Mouse (Mus musculus) lung, embryonic 14.5 days (tissue): ENCODE measurements around the gene Jag2. TPM values are rescaled to one million over a fixed set of nuclear protein-coding genes. Genes with fewer than 3 reads are reported as not detected.

ENCODE experiments used
- ATAC-seq: fragments of 200-750 bp; cut with Nextera tagmentation; 2 replicates; pipeline ENCODE4 v1.8.0; 2017; ENCODE audit warnings: mild to moderate bottlenecking, moderate TSS enrichment, moderate library complexity; ENCODE audit not compliant: insufficient read depth
- DNase-seq: peaks from one replicate; pipeline ENCODE4 v3.0.0-alpha.2; 2015
- H3K27ac ChIP-seq: fragments of 300-500 bp; sonication (generic); 2 replicates; pipeline ENCODE4 v1.5.1; 2014; ENCODE audit warnings: low read depth, mild to moderate bottlenecking, moderate library complexity
- H3K27me3 ChIP-seq: fragments of 300-500 bp; sonication (generic); 2 replicates; pipeline ENCODE4 v1.6.1; 2014; ENCODE audit warnings: low read length, control low read depth; ENCODE audit not compliant: insufficient read depth
- H3K36me3 ChIP-seq: fragments of 300-500 bp; sonication (generic); 2 replicates; pipeline ENCODE4 v1.6.1; 2014; ENCODE audit warnings: control low read depth; ENCODE audit not compliant: insufficient read depth
- H3K4me1 ChIP-seq: fragments of 300-500 bp; sonication (generic); 2 replicates; pipeline ENCODE4 v1.6.1; 2014; ENCODE audit warnings: antibody characterized with exemption, control low read depth; ENCODE audit not compliant: insufficient read depth
- H3K4me2 ChIP-seq: fragments of 300-500 bp; sonication (generic); 2 replicates; pipeline ENCODE4 v1.6.1; 2014; ENCODE audit warnings: mild to moderate bottlenecking
- H3K4me3 ChIP-seq: fragments of 300-500 bp; sonication (generic); 2 replicates; pipeline ENCODE4 v1.5.1; 2014; ENCODE audit warnings: low read depth, low read length
- H3K9ac ChIP-seq: fragments of 300-500 bp; sonication (generic); 2 replicates; pipeline ENCODE4 v1.6.1; 2014
- H3K9me3 ChIP-seq: fragments of 300-500 bp; sonication (generic); 2 replicates; pipeline ENCODE4 v1.6.1; 2016; ENCODE audit warnings: low read depth, low read length, control low read depth
- CTCF ChIP-seq: IDR thresholded peaks from 2 replicates; pipeline ENCODE4 v1.5.1; 2016; ENCODE audit warnings: antibody characterized with exemption, low read depth
- WGBS: fragments of 180-500 bp; shearing (Covaris S2); extraction: QIAGEN DNeasy Blood & Tissue Kit; methylation state at CpG from one replicate; pipeline ENCODE4 v1.1.7; 2014; 5-methylcytosine and 5-hydroxymethylcytosine counted together
- polyA plus RNA-seq: library from polyadenylated mRNA; unstranded; fragments of >200 nt; fragmentation: Nextera tagmentation; extraction: Ambion mirVana; gene quantifications from 2 replicates; pipeline ENCODE4 v1.2.1, GENCODE M21; 2014

Jag2 gene
- polyA plus RNA-seq, 1 experiment from 2014 or later, result 8.0 TPM

DNA sequence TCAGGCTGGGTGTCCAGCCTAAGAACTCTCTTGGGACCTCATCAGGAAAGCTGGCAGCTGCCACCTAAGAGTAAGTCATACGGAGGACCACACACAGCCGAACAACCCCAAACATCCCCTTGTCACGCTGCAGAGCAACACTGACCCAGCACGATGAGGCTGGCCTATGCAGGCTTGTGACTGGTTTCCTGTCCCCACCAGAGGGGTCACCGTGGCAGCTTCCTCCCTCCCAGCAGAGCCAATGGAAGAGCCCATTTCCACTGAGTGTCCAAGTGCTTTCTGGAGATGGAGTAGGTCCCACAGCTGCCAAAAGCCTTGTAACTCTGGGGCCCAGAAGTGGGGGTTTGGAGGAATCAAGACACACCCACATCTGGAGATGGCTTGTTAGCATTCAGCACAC lies 32.3 kb upstream of the Jag2 start:
- H3K9ac ChIP-seq, result no peak overlapping the region
- H3K36me3 ChIP-seq, result peaks cover 82% of the 10 kb centered on the region
- H3K4me2 ChIP-seq, result no peak overlapping the region
- H3K9me3 ChIP-seq, result no peaks in the 10 kb centered on the region
- H3K27ac ChIP-seq, result 0 out of 2 replicates have a peak overlapping the region, but pooled peaks have one; percentile 3
- 77% methylated on average over 5 of the region's 5 CpGs for WGBS
- ATAC-seq, result no peak
- no peak overlapping the region for H3K4me3 ChIP-seq
- H3K4me1 ChIP-seq, result no peaks in the 10 kb centered on the region
- no peak for TF ChIP-seq CTCF
- DNase-seq, result no peak
- no peaks in the 10 kb centered on the region for H3K27me3 ChIP-seq

GRCm38 (mm10) chr12:112961428-112961827 lies 31.9 kb upstream of the Jag2 start:
- Histone ChIP-seq H3K27ac (0 out of 2 replicates have a peak overlapping the region, but pooled peaks have one; percentile 3), H3K4me1 (no peaks in the 10 kb centered on the region)

GRCm38 (mm10) chr12:112959421-112959820 lies 29.8 kb upstream of the Jag2 start:
- H3K36me3 ChIP-seq, result peaks cover 58% of the 10 kb centered on the region
- 80% methylated on average over 8 of the region's 8 CpGs for WGBS

More at GRCm38 (mm10) chr12:112961428-112961827, 31.9 kb upstream of the Jag2 start:
- Histone ChIP-seq H3K4me2 (no peak overlapping the region), H3K36me3 (peaks cover 78% of the 10 kb centered on the region), H3K27me3 (no peaks in the 10 kb centered on the region), H3K4me3 (no peak overlapping the region), H3K9ac (no peak overlapping the region), H3K9me3 (no peaks in the 10 kb centered on the region)
- 76% methylated on average over 7 of the region's 7 CpGs for WGBS
- no peak for TF ChIP-seq CTCF
- no peak for ATAC-seq
- no peak for DNase-seq

DNA sequence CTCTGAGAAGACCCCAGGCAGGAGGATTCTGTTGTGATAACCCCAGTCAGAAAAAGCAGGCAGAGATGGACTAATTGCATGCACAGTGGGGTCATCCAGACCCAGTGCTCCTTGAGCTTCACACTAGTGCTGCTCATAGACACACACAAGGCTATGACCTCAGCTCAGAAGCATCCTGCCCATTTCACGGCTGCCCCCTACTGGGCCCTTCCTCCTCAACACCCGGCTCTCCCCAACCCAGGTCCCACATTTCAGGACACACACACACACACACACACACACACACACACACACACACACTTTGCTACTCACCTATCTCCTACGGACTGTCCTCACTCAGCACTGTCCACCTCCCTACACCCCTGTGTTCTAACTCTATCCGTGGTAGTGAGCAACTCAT lies 28.7 kb upstream of the Jag2 start:
- Histone ChIP-seq H3K4me3 (no peak overlapping the region), H3K27me3 (no peaks in the 10 kb centered on the region), H3K9me3 (no peaks in the 10 kb centered on the region), H3K27ac (no peak overlapping the region), H3K9ac (no peak overlapping the region), H3K4me2 (no peak overlapping the region), H3K36me3 (peaks cover 47% of the 10 kb centered on the region), H3K4me1 (no peaks in the 10 kb centered on the region)
- peak; percentile 72 for TF ChIP-seq CTCF
- peak; percentile 67 for DNase-seq
- 34% methylated on average over 4 of the region's 4 CpGs for WGBS
- ATAC-seq, result peak; percentile 47

More at GRCm38 (mm10) chr12:112959421-112959820, 29.8 kb upstream of the Jag2 start:
- Histone ChIP-seq H3K27ac (no peak overlapping the region), H3K4me3 (no peak overlapping the region), H3K27me3 (no peaks in the 10 kb centered on the region), H3K4me1 (no peaks in the 10 kb centered on the region), H3K4me2 (no peak overlapping the region), H3K9me3 (no peaks in the 10 kb centered on the region), H3K9ac (no peak overlapping the region)
- DNase-seq, result no peak
- no peak for TF ChIP-seq CTCF
- ATAC-seq, result no peak

- no peak overlapping the region for H3K27ac ChIP-seq
- H3K9ac ChIP-seq, result no peak overlapping the region
- H3K36me3 ChIP-seq, result peaks cover 22% of the 10 kb centered on the region
- H3K4me2 ChIP-seq, result no peak overlapping the region
- TF ChIP-seq CTCF, result peak; percentile 90
- H3K4me3 ChIP-seq, result no peak overlapping the region
- ATAC-seq, result peak; percentile 46; the same call in 1 of the 2 replicates
- no peaks in the 10 kb centered on the region for H3K27me3 ChIP-seq
- 39% methylated on average over 4 of the region's 4 CpGs for WGBS
- DNase-seq, result peak; percentile 84
- H3K4me1 ChIP-seq, result peaks cover 1% of the 10 kb centered on the region; the same call in 1 of the 2 replicates
- no peaks in the 10 kb centered on the region for H3K9me3 ChIP-seq
Observed at GRCm38 (mm10) chr12:112955800-112956199, 26.2 kb upstream of the Jag2 start.

- no peak overlapping the region for H3K9ac ChIP-seq
- no peak for ATAC-seq
- H3K4me3 ChIP-seq, result no peak overlapping the region
- peaks cover 6% of the 10 kb centered on the region; the same call in 1 of the 2 replicates for H3K36me3 ChIP-seq
- H3K27me3 ChIP-seq, result no peaks in the 10 kb centered on the region
- no peak for DNase-seq
- H3K4me2 ChIP-seq, result no peak overlapping the region
- 65% methylated on average over 3 of the region's 3 CpGs for WGBS
- H3K9me3 ChIP-seq, result no peaks in the 10 kb centered on the region
- H3K4me1 ChIP-seq, result peaks cover 11% of the 10 kb centered on the region; the same call in 1 of the 2 replicates
- TF ChIP-seq CTCF, result no peak
- no peak overlapping the region for H3K27ac ChIP-seq
Observed at GRCm38 (mm10) chr12:112952926-112953565, 23.5 kb upstream of the Jag2 start.

GRCm38 (mm10) chr12:112952433-112952832 lies 22.9 kb upstream of the Jag2 start:
- ATAC-seq (no peak), DNase-seq (peak; percentile 40)
- Histone ChIP-seq H3K4me1 (peaks cover 11% of the 10 kb centered on the region; the same call in 1 of the 2 replicates), H3K27ac (no peak overlapping the region), H3K9ac (no peak overlapping the region), H3K4me2 (no peak overlapping the region), H3K4me3 (no peak overlapping the region), H3K9me3 (no peaks in the 10 kb centered on the region), H3K36me3 (peaks cover 2% of the 10 kb centered on the region; the same call in 1 of the 2 replicates), H3K27me3 (no peaks in the 10 kb centered on the region)
- 57% methylated on average over 8 of the region's 8 CpGs for WGBS
- no peak for TF ChIP-seq CTCF
